Mouse (Mus musculus) testis, postnatal 14 days (tissue): ENCODE results near the gene Dcaf4.

ENCODE experiments used
- DNase-seq: peaks from one replicate; pipeline ENCODE4 v3.0.0; 2021; ENCODE audit warnings: low spot score

Gene Dcaf4

DNA sequence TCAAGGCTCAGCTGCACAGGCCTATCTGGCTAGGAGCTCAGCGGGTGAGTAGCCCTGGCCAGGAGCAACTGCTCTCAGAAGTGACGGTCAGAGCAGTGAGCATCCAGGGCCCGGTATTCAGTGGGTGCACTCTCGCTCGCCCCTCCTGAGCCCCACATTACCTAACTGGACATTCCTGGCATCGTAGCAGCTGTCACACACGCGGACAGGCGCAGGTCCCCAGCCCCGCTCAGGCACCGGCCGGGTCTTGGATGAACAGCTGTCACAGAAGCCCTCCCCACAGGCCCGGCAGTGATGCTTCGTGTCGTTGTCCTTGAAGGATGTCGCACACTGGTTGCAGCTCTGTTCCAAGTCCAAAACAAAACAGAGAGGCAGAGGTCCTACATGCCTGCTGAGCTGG is 31.0 kb downstream of the Dcaf4 start:
- no peak for DNase-seq

DNA sequence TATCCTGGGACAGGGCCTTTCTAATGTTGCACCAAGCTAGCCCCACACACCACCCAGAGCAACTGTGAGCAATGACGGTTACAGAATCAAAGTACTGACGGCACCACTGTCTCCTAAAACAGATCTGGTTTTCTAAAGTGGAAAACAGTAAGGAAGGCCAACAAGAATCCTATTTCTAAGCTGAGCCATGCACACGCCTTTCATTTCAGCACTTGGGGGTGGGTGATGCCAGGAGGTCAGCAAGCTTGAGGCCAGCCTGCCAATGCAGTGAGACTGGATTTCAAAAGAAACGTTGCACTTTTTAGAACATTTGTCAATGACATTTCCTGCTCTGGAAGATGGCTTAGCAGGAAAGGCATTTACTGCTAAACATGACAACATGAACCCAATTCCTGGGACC is 33.5 kb downstream of the Dcaf4 start:
- no peak for DNase-seq

DNA sequence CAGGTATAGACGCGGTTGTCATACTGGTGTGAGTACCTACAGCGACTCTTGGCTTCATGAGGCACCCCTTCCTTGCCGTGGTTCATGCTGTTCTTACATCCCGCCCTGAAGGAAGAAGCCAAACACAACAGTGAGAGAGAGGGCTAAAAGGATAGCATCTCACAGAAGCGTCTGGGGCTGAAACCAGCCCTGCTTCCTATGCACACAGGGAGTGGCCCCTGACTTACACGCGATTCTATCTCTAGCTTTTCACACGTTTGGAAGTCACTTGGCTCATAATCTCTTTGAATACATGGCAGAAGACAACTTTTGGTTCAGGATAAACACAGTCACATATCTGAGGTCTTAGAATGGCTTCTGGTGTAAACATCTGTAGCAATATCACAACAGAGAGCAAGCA is 35.3 kb downstream of the Dcaf4 start:
- DNase-seq, result no peak

DNA sequence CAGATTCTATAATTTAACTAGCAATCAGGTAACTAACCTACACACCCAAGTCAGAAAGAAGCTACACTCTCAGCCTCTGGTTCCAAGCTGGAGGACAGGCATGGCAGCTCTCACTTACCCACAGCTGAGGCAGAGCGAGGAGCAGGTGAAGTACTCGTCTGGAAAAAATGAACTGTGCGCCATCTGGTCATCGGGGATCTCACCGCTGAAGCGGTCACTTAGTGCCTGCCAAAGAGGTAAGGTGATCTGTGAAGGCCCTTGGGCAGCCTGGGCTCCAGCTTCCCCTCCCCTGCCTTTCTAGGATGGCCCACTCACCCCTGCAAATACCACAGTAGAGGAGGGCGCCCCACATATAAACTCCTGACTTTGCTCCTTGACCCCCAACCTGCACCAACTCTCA is 38.2 kb downstream of the Dcaf4 start:
- DNase-seq, result no peak

DNA sequence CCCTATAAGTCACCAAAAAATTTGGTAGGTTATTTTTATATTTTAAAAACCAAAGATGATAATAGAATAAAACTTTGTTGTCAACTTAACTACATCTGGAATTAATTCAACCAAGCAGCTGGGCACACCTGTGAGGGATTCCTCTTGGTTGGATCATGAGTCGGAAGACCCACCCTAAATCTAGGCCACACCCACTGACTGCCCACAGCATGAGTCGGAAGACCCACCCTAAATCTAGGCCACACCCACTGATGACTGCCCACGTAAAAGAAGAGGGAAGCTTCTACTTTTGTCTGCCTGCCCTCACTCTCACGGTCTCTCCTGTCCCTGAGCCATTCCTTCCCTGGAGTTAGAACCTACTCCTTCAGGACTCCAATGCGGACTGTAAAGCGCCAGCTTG is 39.9 kb downstream of the Dcaf4 start:
- DNase-seq, result no peak

DNA sequence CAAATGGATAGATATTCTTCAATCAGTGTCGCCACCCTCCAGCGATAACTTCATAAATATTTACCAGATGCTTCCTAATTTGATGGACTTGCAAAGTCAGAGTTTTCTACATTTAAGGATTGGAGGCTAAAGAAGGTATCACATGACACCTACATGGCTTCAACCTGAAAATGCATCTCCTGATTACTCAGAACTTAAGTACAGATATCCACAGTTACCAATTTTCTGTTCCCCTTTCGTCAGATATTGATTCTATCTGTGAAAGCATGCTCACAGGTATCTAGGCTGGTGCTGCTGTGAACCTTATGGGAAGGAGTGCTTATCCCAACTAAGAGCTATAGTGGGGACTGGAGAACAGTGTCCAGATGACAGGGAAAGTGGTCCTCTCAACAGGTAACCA is 42.3 kb downstream of the Dcaf4 start:
- no peak for DNase-seq

DNA sequence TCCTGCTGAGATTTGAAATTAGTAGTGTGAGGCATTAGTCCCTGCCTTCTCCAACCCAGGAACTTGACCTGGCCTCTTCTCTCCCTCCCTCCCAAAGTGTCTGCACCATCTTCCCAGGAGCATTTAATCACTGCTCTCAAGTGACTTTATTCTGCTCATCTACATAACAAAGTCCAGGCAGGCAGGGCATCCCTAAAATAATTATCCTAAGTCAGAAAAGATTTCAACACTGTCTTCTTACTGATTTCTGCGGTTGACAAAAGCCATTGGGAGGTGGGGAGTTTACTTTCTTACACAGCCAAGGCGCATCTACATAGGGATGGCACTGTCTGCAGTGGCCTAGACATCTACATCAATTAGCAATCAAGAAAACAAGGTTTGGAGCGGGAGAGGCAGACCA is 49.6 kb downstream of the Dcaf4 start:
- no peak for DNase-seq

DNA sequence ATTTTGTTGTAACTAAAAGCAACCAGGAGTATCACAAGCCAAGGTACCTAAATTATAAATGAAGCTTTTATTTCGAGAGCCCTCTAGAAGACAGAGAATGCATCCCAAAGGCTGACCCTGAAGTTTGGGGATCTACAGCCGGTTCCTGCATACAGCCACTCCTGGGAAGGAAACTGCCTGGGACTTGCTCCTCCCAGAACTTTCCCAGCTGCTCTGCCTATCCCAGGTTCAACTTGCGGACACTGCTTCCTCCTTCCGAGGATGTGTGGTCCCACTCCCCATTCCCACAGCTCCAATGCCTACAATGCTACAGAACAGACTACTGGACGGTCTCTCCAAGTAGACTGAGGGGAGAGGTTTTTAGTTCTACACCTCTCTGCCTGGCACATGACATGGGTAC is 52.5 kb downstream of the Dcaf4 start:
- no peak for DNase-seq

DNA sequence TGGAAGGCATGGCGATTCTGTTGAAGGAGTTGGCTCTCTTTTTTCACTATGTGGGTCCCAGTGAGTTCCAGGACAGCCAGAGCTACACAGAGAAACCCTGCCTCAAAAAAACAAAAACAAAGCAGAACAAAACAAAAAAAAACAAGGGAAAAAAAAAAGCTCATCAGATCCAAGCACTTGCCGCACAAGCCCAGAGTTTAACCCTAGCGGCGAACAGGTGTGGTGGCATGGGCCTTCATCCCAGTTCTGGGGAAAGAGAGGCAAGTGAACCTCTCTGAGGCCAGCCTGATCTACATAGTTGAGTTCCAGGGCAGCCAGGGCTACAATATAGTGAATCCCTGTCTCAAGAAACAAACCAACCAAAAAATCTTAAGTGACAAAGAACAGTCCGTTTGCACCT is 57.2 kb downstream of the Dcaf4 start:
- DNase-seq, result no peak

DNA sequence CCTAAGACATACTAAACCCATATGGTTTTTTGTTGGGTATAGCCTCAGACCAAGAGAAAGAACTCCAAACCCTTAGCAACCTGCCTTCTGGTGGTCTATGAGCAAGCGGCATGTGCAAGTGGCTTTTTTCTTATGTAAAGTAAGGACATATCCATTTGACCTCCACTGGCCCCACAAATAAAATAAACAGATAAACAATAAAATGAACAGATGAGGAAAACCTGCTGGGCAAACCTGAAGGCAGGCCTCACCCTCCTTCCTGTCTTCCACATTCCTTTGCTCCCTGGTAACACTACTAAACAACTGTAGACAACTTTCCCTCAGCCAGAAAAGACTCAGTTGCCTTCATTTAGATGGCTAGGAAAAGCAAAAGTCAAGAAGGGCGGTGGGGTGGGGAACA is 58.1 kb downstream of the Dcaf4 start:
- DNase-seq, result no peak

DNA sequence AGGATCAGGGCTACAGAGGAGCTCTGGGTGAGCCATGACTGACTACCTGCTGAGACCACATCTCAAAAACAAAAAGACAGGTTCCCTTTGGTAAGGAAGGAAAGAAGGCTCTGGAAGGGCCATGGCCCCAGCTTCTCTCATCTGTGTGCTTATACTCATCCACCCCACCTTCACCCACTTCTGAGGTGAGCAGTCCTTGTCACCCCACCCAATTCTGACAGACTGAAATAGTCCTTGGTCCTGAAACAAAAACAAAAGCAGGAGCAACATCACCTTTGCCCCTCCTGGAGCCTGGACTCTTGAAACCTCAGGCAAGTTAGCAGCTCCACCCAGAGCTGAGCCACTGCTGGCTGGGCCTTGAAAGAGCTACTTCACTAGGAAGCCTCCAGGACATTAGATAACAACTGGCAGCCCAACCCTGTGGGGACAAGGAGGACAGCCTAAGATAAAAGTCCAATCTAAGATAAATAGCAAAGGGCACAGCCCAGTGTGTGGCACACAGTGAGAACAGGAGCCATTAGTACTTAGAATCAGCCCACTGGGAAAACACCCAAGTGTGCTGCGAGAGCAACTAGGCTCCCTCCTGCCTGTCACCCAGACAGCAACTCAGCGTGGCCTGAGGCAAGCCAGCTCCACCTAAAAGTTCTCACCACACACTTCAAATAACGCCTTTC is 58.8 kb downstream of the Dcaf4 start:
- DNase-seq, result peak; percentile 65

DNA sequence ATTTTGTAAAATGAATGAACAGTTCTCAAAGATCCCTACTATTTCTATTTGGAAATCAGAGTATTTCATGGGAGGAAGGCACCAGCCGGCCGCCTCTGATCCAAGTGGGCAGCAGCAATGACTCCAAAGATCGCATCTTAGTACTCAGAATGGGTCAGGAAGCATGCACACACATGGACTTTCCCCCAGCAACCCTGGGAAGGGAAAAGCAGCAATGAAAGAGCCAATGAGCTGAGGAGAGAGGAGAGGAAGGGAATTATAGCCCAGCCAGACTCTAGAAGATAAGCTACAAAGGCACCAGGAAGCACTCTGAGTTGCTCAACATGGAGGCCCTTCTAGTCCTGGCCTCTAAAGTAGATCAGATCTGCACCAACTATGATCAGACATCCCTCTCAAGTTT is 60.0 kb downstream of the Dcaf4 start:
- no peak for DNase-seq

DNA sequence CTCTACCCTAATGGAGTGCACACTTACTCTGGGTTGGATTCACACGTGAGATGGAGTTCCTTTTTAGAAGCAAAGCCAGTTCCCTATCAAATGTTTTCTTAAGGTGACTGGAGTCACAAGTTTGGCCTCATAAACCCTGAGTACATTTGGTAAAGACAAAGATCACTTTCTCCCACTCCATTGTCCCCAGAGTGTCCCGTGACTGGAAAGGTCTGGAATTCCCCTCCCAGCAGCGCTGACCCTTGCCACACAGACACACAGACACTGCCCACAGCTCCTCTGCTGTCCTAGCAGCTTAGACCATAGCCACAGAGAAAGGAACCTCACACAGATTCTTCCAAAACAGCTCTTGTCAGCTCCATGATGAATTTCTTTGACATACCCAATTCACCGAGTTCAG is 61.8 kb downstream of the Dcaf4 start:
- no peak for DNase-seq

DNA sequence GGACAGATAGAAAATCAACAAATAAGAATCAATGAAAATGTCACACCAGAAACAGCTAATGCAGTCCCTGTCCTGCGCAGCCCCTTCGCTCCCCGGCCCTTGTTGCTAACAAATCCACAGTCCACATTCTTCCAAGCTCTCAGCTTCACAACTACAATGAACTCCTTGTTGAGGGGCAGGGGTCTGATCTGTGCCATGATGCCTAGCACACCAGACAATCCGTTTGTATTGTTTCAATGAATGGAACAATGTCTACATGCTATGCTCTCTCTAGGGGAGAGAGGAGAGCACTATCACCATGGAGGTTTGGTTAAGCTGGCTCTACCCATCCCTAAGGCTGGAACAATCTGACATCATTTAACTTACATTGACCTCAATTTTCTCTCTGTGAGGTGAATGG is 62.5 kb downstream of the Dcaf4 start:
- no peak for DNase-seq

DNA sequence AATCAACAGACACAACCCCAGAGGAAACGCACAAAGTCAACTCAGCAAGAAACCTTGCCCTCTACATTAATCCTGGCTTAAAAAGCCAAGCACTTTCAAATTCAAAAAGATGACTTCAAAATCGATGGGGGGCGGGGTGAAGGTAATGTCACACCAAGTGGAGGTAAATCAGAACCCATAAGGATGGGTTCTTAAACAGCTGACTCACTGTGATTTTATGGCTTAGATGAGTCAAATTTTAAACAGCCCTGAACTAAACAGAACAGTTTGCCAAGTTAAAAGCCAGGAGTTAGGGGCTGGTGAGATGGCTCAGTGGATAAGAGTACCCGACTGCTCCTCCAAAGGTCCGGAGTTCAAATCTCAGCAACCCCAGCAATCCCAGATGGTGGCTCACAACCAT is 66.4 kb downstream of the Dcaf4 start:
- no peak for DNase-seq
